Comparison of ENCODE assay signal across 8 mouse cellular contexts in the genomic region with DNA sequence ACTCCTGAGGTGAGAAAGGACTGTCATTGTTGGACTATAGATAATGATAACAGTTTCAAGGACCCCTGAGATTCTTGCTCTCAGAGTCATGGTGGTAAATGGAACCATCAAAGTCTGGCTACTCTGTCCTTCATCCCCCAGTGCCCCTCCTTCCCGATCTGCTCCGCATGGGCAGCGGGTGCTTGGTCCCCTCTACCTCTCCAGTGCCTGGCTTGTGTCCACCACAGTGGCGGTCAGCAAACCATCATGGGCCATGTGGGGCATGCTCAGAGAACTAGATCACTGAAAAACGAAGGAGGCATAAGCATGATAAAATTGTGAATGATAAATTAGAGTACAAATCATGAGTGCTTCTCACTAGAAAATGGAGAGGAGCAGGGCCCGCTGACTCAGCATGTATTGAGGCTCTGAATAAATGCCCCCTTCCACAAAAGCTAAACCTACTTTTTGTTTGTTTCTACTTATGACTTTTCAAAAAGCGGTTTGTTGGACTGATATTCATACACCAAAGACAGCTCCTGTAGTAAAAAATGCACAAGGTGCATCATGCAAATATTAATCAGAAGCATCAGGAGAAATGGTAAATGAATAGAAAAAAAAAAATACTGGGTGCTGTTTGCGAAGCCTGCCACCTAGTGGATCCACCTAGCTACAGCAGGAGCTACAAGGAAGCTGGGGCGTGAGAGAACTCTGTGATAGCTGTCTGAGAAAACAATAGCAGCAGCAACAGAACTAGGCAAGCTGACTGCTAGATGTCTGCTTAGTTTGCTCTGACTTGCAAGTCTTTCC. TPM values are rescaled to one million over a fixed set of nuclear protein-coding genes. Genes with fewer than 3 reads are reported as not detected.
DNase-seq lines count a peak whose midpoint lies in the region; ATAC-seq and TF ChIP-seq lines count a peak whose summit lies in the region.

No protein-coding gene starts in this region.

- ATAC-seq in hindbrain, embryonic 13.5 days (ENCODE audit: low FRiP score), result no peak

- H3K4me2 ChIP-seq in hindbrain, embryonic 13.5 days, result no peak overlapping the region

- H3K9me3 ChIP-seq in hindbrain, embryonic 10.5 days, result no peaks in the 10 kb centered on the region
- H3K9me3 ChIP-seq in hindbrain, embryonic 13.5 days, result no peaks in the 10 kb centered on the region
- no peaks in the 10 kb centered on the region for H3K9me3 ChIP-seq in E14TG2a.4 (ENCODE audit: low read length)

- H3K36me3 ChIP-seq in hindbrain, embryonic 10.5 days, result peaks cover 50% of the 10 kb centered on the region
- peaks cover 9% of the 10 kb centered on the region for H3K36me3 ChIP-seq in hindbrain, embryonic 13.5 days
- H3K36me3 ChIP-seq in E14TG2a.4 (ENCODE audit: insufficient read depth, low read length), result peaks cover 10% of the 10 kb centered on the region; the same call in 1 of the 2 replicates
- H3K36me3 ChIP-seq in spleen, adult 2 months (ENCODE audit: control insufficient read depth, insufficient read depth, low read length), result peaks cover 18% of the 10 kb centered on the region

- 67% methylated on average over 9 of the region's 9 CpGs for WGBS in hindbrain, embryonic 10.5 days
- WGBS in hindbrain, embryonic 13.5 days, result 69% methylated on average over 9 of the region's 9 CpGs
- 70% methylated on average over 9 of the region's 9 CpGs for WGBS in spleen, adult 2 months

- H3K27me3 ChIP-seq in hindbrain, embryonic 10.5 days (ENCODE audit: insufficient read depth, poor library complexity, severe bottlenecking), result no peaks in the 10 kb centered on the region
- H3K27me3 ChIP-seq in hindbrain, embryonic 13.5 days, result no peaks in the 10 kb centered on the region
- H3K27me3 ChIP-seq in E14TG2a.4 (ENCODE audit: insufficient read depth, low read length), result no peaks in the 10 kb centered on the region
- H3K27me3 ChIP-seq in spleen, adult 2 months (ENCODE audit: control insufficient read depth, insufficient read depth, low read length), result no peaks in the 10 kb centered on the region

- peak; percentile 52 for DNase-seq in hindbrain, embryonic 10.5 days (ENCODE audit: low spot score)
- peak; percentile 14 for DNase-seq in cerebellum, adult 8-10 months
- peak; percentile 33 for DNase-seq in forelimb bud, embryonic 11.5 days (ENCODE audit: low read depth, low spot score)
- DNase-seq in layer of hippocampus, adult 18-20 months (ENCODE audit: low spot score in 2 of 2), result peak; percentile 38 to 80
- peak; percentile 55 for DNase-seq in lung, postnatal 25 days (ENCODE audit: low spot score)
- peak; percentile 29 to 52 for DNase-seq in spleen, adult 2 months (ENCODE audit: low read depth in 1 of 2, low spot score in 2 of 2)

- no peak for TF ChIP-seq POLR2A in spleen, adult 2 months (IDR thresholded peaks at IDR 0.05; ENCODE audit: low read depth, low read length)

- no peaks in the 10 kb centered on the region for H3K4me1 ChIP-seq in hindbrain, embryonic 10.5 days (replicated peaks)
- peaks cover 3% of the 10 kb centered on the region; the same call in 1 of the 2 replicates for H3K4me1 ChIP-seq in hindbrain, embryonic 13.5 days (replicated peaks)
- peaks cover 42% of the 10 kb centered on the region for H3K4me1 ChIP-seq in E14TG2a.4 (replicated peaks; ENCODE audit: low read depth, low read length)
- H3K4me1 ChIP-seq in spleen, adult 2 months (ENCODE audit: control insufficient read depth, insufficient read depth, insufficient read length), result no peaks in the 10 kb centered on the region

- H3K9ac ChIP-seq in hindbrain, embryonic 13.5 days, result no peak overlapping the region

- H3K27ac ChIP-seq in hindbrain, embryonic 10.5 days, result no peak overlapping the region
- no peak overlapping the region for H3K27ac ChIP-seq in hindbrain, embryonic 13.5 days
- no peak overlapping the region for H3K27ac ChIP-seq in spleen, adult 2 months (ENCODE audit: insufficient read depth, low read length)

- no peak overlapping the region for H3K4me3 ChIP-seq in hindbrain, embryonic 10.5 days
- no peak overlapping the region for H3K4me3 ChIP-seq in hindbrain, embryonic 13.5 days
- H3K4me3 ChIP-seq in E14TG2a.4 (replicated peaks; ENCODE audit: low read length), result no peak overlapping the region
- H3K4me3 ChIP-seq in spleen, adult 2 months (ENCODE audit: extremely low read depth, insufficient read depth, insufficient read length), result no peak overlapping the region

- TF ChIP-seq CTCF in E14TG2a.4 (conservative IDR thresholded peaks at IDR 0.05; ENCODE audit: low read length), result peak; percentile 94
- TF ChIP-seq CTCF in spleen, adult 2 months (IDR thresholded peaks at IDR 0.05; ENCODE audit: extremely low read depth, insufficient read depth, insufficient read length, insufficient replicate concordance), result peak; percentile 51; the same call in 1 of the 2 replicates

RNA-seq across cellular contexts. Expression of gene Cd180, which starts 51.3 kb away (rescaled TPM):
- 0.22 and 0.38 TPM in 2 replicates for polyA plus RNA-seq in hindbrain, embryonic 10.5 days (2016; fragmentation: Nextera tagmentation; extraction: Ambion mirVana)
- polyA plus RNA-seq in hindbrain, embryonic 13.5 days (2015; fragmentation: Nextera tagmentation; extraction: Ambion mirVana), result 0.57 and 0.76 TPM in 2 replicates
- total RNA-seq in layer of hippocampus, adult 18-20 months (2021), result 1 to 10 TPM; 1.4 to 1.7 TPM
- polyA plus RNA-seq in spleen, adult 2 months (2012; rRNA removed), result 25.0 and 31.6 TPM in 2 replicates

Comparison
In these comparisons a context has a peak if more than half of its experiments do, and no peak if none do; other contexts are left out.
1. RNA of gene Cd180, which starts 51.3 kb away (polyA plus RNA-seq): 25.0 to 31.6 TPM in spleen, adult 2 months; 0.57 to 0.76 TPM in hindbrain, embryonic 13.5 days and 0.22 to 0.38 TPM in hindbrain, embryonic 10.5 days; every median in the first group is over 10 times any median in the second.
2. Peak in every context shown above with its lines, with median percentiles within 50 percentile points of each other: DNase-seq.